Mouse (Mus musculus): ENCODE measurements around the gene Tent5c.

The Tent5c gene

GRCm38 (mm10) chr3:100489133-100490009 is at the start of gene Tent5c:
Tent5c (minus strand) TSS chr3:100489324.
- DNase-seq (ENCODE audit: low read depth, low spot score), result peak; percentile 97

GRCm38 (mm10) chr3:100536686-100537085 is 47.6 kb upstream of the Tent5c start:
- no peak for DNase-seq (ENCODE audit: low read depth, low spot score)

GRCm38 (mm10) chr3:100535902-100536301 is 46.8 kb upstream of the Tent5c start:
- no peak for DNase-seq (ENCODE audit: low read depth, low spot score)

- no peak for DNase-seq (ENCODE audit: low read depth, low spot score)
These were observed 46.2 kb upstream of the Tent5c start for GRCm38 (mm10) chr3:100535298-100535697.

GRCm38 (mm10) chr3:100534394-100534793 is 45.3 kb upstream of the Tent5c start:
- DNase-seq (ENCODE audit: low read depth, low spot score), result no peak

GRCm38 (mm10) chr3:100533429-100533828 is 44.3 kb upstream of the Tent5c start:
- peak; percentile 39 for DNase-seq (ENCODE audit: low read depth, low spot score)

- DNase-seq (ENCODE audit: low read depth, low spot score), result no peak
These were observed 41.8 kb upstream of the Tent5c start for GRCm38 (mm10) chr3:100530919-100531318.

- no peak for DNase-seq (ENCODE audit: low read depth, low spot score)
These were observed 41.2 kb upstream of the Tent5c start for GRCm38 (mm10) chr3:100530244-100530788.

GRCm38 (mm10) chr3:100522671-100523070 is 33.5 kb upstream of the Tent5c start:
- DNase-seq (ENCODE audit: low read depth, low spot score), result no peak

- no peak for DNase-seq (ENCODE audit: low read depth, low spot score)
These were observed 32.5 kb upstream of the Tent5c start for GRCm38 (mm10) chr3:100521626-100522025.

- DNase-seq (ENCODE audit: low read depth, low spot score), result no peak
These were observed 26.6 kb upstream of the Tent5c start for GRCm38 (mm10) chr3:100515754-100516141.

- DNase-seq (ENCODE audit: low read depth, low spot score), result no peak
These were observed 26.1 kb upstream of the Tent5c start for GRCm38 (mm10) chr3:100515093-100515753.

GRCm38 (mm10) chr3:100507174-100507573 is 18.1 kb upstream of the Tent5c start:
- DNase-seq (ENCODE audit: low read depth, low spot score), result no peak

GRCm38 (mm10) chr3:100506715-100507114 is 17.6 kb upstream of the Tent5c start:
- DNase-seq (ENCODE audit: low read depth, low spot score), result no peak

GRCm38 (mm10) chr3:100503882-100504281 is 14.8 kb upstream of the Tent5c start:
- no peak for DNase-seq (ENCODE audit: low read depth, low spot score)

GRCm38 (mm10) chr3:100502516-100502915 is 13.4 kb upstream of the Tent5c start:
- peak; percentile 59 for DNase-seq (ENCODE audit: low read depth, low spot score)

- no peak for DNase-seq (ENCODE audit: low read depth, low spot score)
These were observed 12.8 kb upstream of the Tent5c start for GRCm38 (mm10) chr3:100501899-100502298.

- DNase-seq (ENCODE audit: low read depth, low spot score), result no peak
These were observed 7.0 kb upstream of the Tent5c start for GRCm38 (mm10) chr3:100496081-100496480.

- DNase-seq (ENCODE audit: low read depth, low spot score), result peak; percentile 20
These were observed 6.3 kb upstream of the Tent5c start for GRCm38 (mm10) chr3:100495456-100495855.

GRCm38 (mm10) chr3:100494912-100495311 is 5.8 kb upstream of the Tent5c start:
- no peak for DNase-seq (ENCODE audit: low read depth, low spot score)

- DNase-seq (ENCODE audit: low read depth, low spot score), result no peak
These were observed 831 bp upstream of the Tent5c start for GRCm38 (mm10) chr3:100490010-100490300.

- DNase-seq (ENCODE audit: low read depth, low spot score), result peak; percentile 81
These were observed 632 bp downstream of the Tent5c start for GRCm38 (mm10) chr3:100488251-100489132.
